Mouse (Mus musculus) liver, postnatal 0 days (tissue): ENCODE measurements around the gene Traf5. TPM values are rescaled to one million over a fixed set of nuclear protein-coding genes. Genes with fewer than 3 reads are reported as not detected.
A peak's percentile ranks its signal among the peaks of the same experiment; 100 is the strongest.

Experiments
- ATAC-seq: fragments of 200-750 bp; cut with Nextera tagmentation; 2 replicates; pipeline ENCODE4 v1.8.0; 2017; ENCODE audit warnings: mild to moderate bottlenecking, moderate library complexity
- DNase-seq: peaks from one replicate; pipeline ENCODE4 v3.0.0-alpha.2; 2016
- H3K27ac ChIP-seq: fragments of 300-500 bp; sonication (generic); 2 replicates; pipeline ENCODE4 v1.5.1; 2014; ENCODE audit warnings: antibody characterized with exemption, moderate library complexity, mild to moderate bottlenecking, low read depth
- H3K27me3 ChIP-seq: fragments of 300-500 bp; sonication (generic); 2 replicates; pipeline ENCODE4 v1.6.1; 2014; ENCODE audit warnings: low read length, control low read depth, mixed read lengths; ENCODE audit not compliant: insufficient read depth
- H3K36me3 ChIP-seq: fragments of 300-500 bp; sonication (generic); replicated peaks from 2 replicates; pipeline ENCODE4 v1.6.1; 2014; ENCODE audit warnings: mild to moderate bottlenecking, control low read depth, low read length, moderate library complexity, mixed read lengths; ENCODE audit not compliant: insufficient read depth
- H3K4me1 ChIP-seq: fragments of 300-500 bp; sonication (generic); 2 replicates; pipeline ENCODE4 v1.6.1; 2014; ENCODE audit warnings: antibody characterized with exemption, mild to moderate bottlenecking, control low read depth; ENCODE audit not compliant: insufficient read depth
- H3K4me2 ChIP-seq: fragments of 300-500 bp; sonication (generic); 2 replicates; pipeline ENCODE4 v1.6.1; 2014; ENCODE audit warnings: low read depth, mild to moderate bottlenecking, low read length, moderate library complexity, mixed read lengths
- H3K4me3 ChIP-seq: fragments of 300-500 bp; sonication (generic); 2 replicates; pipeline ENCODE4 v1.5.1; 2014; ENCODE audit warnings: low read depth, low read length
- H3K9ac ChIP-seq: fragments of 300-500 bp; sonication (generic); replicated peaks from 2 replicates; pipeline ENCODE4 v1.6.1; 2014; ENCODE audit warnings: mild to moderate bottlenecking, moderate library complexity
- H3K9me3 ChIP-seq: fragments of 300-500 bp; sonication (generic); 2 replicates; pipeline ENCODE4 v1.6.1; 2016; ENCODE audit warnings: mild to moderate bottlenecking, control low read depth, low read length, mixed read lengths
- CTCF ChIP-seq: sonication (generic); IDR thresholded peaks from 2 replicates; pipeline ENCODE4 v1.5.1; 2016; ENCODE audit warnings: antibody characterized with exemption, low read depth
- EP300 ChIP-seq: IDR thresholded peaks from 2 replicates; pipeline ENCODE4 v1.6.1; 2016; ENCODE audit warnings: antibody characterized with exemption, low read depth, mild to moderate bottlenecking
- WGBS: fragments of 180-500 bp; shearing (Covaris S2); extraction: QIAGEN DNeasy Blood & Tissue Kit; methylation state at CpG from one replicate; pipeline ENCODE4 v1.1.7; 2014; ENCODE audit not compliant: insufficient replicate concordance; 5-methylcytosine and 5-hydroxymethylcytosine counted together
- polyA plus RNA-seq: library from polyadenylated mRNA; unstranded; fragments of >200 nt; fragmentation: Nextera tagmentation; extraction: Ambion mirVana; gene quantifications from 2 replicates; pipeline ENCODE4 v1.2.1, GENCODE M21; 2015

The Traf5 gene
- polyA plus RNA-seq, 1 experiment from 2014 or later, result 4.2 TPM

DNA sequence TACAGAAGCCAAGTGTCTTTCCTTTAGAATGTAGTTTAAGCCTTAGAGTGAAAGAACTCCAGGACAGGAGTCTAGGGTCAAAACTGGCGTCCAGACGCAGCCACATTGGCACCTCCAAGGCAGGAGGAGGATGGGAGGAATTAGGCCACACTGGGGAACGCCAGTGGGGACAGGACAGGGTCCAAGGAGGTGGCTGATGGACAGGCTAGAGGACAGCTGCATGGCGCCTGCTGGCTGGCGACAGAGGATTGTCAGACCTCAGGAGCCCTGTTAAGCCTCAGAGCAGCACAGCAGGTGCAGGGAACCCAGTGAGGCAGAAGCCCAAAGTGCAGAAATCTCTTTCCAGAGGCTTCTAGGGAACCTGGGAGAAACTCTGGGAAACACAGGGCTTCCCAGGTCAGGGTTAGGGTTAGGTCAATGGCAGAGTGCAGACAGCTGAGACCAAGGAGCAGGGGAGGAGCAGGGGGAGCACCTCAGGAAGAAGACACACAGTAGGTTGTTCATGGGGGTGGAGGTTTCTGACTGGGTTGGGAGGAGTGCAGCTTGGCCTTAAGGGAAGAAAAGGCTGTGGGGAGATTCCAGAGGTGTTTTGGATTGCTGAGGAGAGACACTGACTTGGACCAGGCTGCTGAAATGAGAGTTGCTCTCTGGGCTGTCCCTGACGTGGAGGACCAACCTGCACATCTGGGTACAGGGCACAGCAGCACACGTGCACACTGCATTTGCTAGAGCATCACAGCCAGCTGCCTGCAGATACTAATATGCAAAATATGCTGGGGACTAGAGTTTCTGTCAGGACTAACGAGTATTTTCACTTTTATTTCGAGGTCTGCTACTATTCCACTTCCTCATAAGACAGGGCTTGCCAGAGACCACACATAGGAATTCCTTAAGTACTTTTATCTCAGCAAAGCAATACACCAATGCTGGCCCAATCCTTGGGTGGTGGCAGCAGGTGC, 2.9 kb downstream of the Traf5 start:
- H3K36me3 ChIP-seq, result no peaks in the 10 kb centered on the region
- H3K9ac ChIP-seq, result no peak overlapping the region
- no peak overlapping the region for H3K27ac ChIP-seq
- DNase-seq (no peak), ATAC-seq (no peak)
- 65% methylated on average over 9 of the region's 9 CpGs for WGBS
- H3K4me2 ChIP-seq, result peak overlapping the region; percentile 41
- H3K27me3 ChIP-seq, result no peaks in the 10 kb centered on the region
- no peak overlapping the region for H3K4me3 ChIP-seq
- no peak for TF ChIP-seq CTCF
- no peak for TF ChIP-seq EP300
- H3K4me1 ChIP-seq, result peaks cover 25% of the 10 kb centered on the region
- H3K9me3 ChIP-seq, result no peaks in the 10 kb centered on the region

DNA sequence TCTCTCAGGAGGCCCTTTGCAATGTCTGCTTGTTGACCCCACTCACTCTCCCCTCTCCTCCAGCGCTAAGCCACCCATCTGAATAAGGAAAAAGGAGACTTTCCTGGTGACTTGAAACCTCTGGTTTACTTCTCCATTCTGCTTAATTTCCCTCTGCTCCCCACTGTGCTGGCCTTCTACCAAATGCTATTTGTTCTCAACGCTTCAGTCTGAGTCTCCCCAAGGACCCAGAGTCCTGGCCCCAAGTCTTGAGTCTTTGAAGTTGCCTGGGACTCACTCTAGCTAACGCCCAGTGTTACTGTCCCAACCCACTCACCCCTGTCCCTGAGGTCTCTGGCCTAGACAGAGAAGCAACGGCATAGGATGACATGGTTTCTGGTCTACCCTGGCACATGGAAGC, 4.3 kb downstream of the Traf5 start:
- peak; percentile 7 for DNase-seq
- Histone ChIP-seq H3K27ac (no peak overlapping the region), H3K9me3 (no peaks in the 10 kb centered on the region), H3K36me3 (no peaks in the 10 kb centered on the region), H3K4me2 (no peak overlapping the region), H3K4me3 (no peak overlapping the region), H3K9ac (no peak overlapping the region), H3K4me1 (peaks cover 25% of the 10 kb centered on the region), H3K27me3 (no peaks in the 10 kb centered on the region)
- no peak for ATAC-seq
- WGBS, result 79% methylated on average over 4 of the region's 4 CpGs
- TF ChIP-seq CTCF, result no peak
- no peak for TF ChIP-seq EP300

DNA sequence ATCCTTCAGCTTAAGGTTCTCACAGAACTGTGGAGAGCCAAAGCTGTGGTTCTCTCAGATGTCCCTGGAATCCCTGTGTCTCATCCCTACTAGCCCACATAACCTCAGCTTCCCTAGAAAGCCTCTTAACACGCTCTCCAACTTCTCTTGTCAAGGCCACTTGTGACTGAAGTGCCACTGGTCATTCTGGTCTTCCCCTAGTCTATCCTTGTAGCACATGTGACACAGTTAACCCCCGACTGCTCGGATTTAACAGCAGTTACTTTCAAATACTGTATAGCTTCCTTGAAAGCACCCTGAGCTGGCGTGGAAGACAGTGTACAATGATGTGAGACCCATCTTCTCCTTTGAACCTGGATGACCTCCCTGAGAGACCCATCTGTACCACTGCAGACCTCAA, 5.3 kb downstream of the Traf5 start:
- H3K27ac ChIP-seq, result no peak overlapping the region
- ATAC-seq (no peak), DNase-seq (peak; percentile 9)
- 59% methylated on average over 4 of the region's 4 CpGs for WGBS
- no peak overlapping the region for H3K9ac ChIP-seq
- no peaks in the 10 kb centered on the region for H3K27me3 ChIP-seq
- H3K4me1 ChIP-seq, result peaks cover 25% of the 10 kb centered on the region
- TF ChIP-seq EP300 (no peak), CTCF (no peak)
- H3K4me3 ChIP-seq, result no peak overlapping the region
- no peak overlapping the region for H3K4me2 ChIP-seq
- no peaks in the 10 kb centered on the region; the same call in 1 of the 2 replicates for H3K9me3 ChIP-seq
- no peaks in the 10 kb centered on the region for H3K36me3 ChIP-seq

DNA sequence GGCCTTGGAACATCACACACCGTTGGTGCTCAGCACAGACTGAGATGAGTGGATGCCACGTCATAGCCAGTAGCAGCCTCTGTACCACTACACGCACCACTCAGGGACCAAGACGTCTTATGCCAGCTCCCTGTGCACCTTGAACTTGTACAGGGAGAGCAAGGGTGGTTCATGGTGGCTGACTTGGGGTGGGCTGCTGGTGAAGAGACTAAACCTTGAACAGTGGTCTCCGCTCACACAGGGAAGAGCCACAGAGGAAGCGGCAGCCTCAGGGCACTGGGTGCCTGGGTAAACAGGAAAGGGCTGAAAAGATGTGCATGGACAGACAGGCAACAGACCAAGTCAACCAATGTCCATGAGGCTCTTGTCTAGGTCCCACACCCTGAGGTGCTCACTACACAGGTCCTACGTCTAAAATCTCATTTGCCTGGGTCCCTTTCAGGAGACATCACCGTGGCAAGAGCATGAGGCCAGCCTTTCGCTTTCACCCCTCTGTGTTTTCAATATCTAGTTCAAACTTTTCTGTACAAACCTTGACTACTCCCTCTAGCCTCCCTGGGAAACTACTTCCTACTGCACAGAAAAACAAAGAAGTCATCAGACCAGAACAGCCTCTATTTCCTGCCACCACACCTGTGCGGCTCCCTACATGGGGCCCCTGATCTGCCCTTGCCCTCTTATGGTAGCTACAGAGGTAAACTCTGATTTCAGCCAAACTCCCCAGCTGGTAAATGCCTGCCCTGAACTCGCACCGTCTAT, 5.9 kb downstream of the Traf5 start:
- Histone ChIP-seq H3K4me2 (no peak overlapping the region; the same call in 1 of the 2 replicates), H3K27ac (peak overlapping the region; percentile 37; the same call in 1 of the 2 replicates), H3K36me3 (no peaks in the 10 kb centered on the region), H3K4me3 (no peak overlapping the region), H3K9ac (no peak overlapping the region), H3K9me3 (peaks cover 6% of the 10 kb centered on the region; the same call in 1 of the 2 replicates), H3K27me3 (no peaks in the 10 kb centered on the region), H3K4me1 (peaks cover 19% of the 10 kb centered on the region)
- 76% methylated on average over 12 of the region's 12 CpGs for WGBS
- TF ChIP-seq EP300 (no peak), CTCF (no peak)
- ATAC-seq, result peak; percentile 21
- DNase-seq, result peak; percentile 13

DNA sequence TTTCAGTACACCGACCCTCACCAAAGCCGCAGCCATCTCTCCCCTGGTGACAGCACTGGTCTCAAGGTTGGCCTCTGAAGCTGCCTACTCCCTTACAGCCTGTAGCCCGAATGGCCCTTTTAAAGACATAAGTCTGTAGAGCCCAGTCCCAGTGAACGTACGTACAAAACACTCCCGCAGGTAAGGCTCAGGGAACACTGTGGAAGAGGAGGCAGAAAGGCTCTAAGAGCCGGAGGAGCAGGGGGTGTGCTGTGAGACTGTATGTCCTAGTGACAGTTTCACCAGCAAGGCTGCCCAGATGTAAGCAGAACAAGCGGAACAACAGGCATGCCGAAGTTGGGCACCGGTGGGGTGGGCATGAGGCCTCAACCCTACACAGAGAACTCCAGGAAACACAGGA, 7.1 kb downstream of the Traf5 start:
- WGBS, result 86% methylated on average over 10 of the region's 10 CpGs
- DNase-seq, result peak; percentile 7

DNA sequence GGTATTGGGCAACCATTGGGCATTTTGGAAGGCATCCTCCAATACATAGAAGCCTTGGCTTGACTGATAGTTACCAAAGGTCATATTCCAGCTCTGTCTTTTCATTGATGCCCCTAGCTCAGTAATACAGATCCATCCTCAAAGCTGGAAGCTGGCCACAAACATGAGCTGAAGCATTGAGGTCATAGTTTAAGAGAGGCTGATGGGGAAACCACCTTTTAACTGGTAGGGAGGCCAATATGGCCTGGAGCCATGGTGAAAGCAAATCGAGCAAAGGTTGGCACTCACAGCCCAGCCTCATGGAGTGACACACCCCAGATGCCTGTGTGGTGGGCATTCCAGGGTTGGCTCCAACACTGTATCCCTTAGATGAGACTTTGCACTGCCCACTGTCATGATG, 9.7 kb downstream of the Traf5 start:
- no peak overlapping the region for H3K4me2 ChIP-seq
- H3K9me3 ChIP-seq, result peaks cover 14% of the 10 kb centered on the region; the same call in 1 of the 2 replicates
- 67% methylated on average over 1 of the region's 1 CpGs for WGBS
- H3K4me1 ChIP-seq, result peaks cover 10% of the 10 kb centered on the region; the same call in 1 of the 2 replicates
- H3K9ac ChIP-seq, result no peak overlapping the region
- H3K27me3 ChIP-seq, result no peaks in the 10 kb centered on the region
- ATAC-seq (no peak), DNase-seq (no peak)
- TF ChIP-seq CTCF (no peak), EP300 (no peak)
- H3K4me3 ChIP-seq, result no peak overlapping the region
- H3K36me3 ChIP-seq, result peaks cover 5% of the 10 kb centered on the region; the same call in 1 of the 2 replicates
- H3K27ac ChIP-seq, result no peak overlapping the region

More for the DNA sequence above, 7.1 kb downstream of the Traf5 start:
- Histone ChIP-seq H3K4me1 (peaks cover 11% of the 10 kb centered on the region; the same call in 1 of the 2 replicates), H3K9ac (no peak overlapping the region), H3K27ac (no peak overlapping the region), H3K4me3 (no peak overlapping the region), H3K27me3 (no peaks in the 10 kb centered on the region), H3K4me2 (no peak overlapping the region), H3K36me3 (peaks cover 5% of the 10 kb centered on the region; the same call in 1 of the 2 replicates), H3K9me3 (peaks cover 14% of the 10 kb centered on the region; the same call in 1 of the 2 replicates)
- TF ChIP-seq CTCF, result no peak
- TF ChIP-seq EP300, result no peak
- no peak for ATAC-seq
